Mouse (Mus musculus): ENCODE results near the gene Dbn1.

DNA sequence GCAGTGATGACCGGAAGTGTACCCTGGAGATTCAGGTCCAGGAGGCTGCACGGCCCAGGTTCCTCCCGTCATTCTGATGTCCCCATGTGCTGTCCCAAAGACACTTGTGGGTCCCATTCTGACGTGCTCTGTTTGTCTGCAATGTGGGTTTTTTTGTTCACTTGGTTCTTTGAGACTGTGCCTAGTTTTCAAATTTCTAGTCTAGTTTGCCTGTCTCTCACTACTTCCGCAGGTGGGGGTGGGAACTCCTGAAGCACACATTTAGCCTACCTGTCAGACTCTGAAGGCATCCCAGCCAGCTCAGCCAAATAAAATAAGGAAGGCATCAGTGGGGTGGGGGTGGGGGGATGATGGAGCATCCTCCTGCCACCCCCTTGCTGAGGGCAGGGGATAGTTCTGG lies 39.8 kb downstream of the Dbn1 start:
- TF ChIP-seq CTCF (IDR thresholded peaks at IDR 0.05; ENCODE audit: borderline replicate concordance, extremely low read depth, insufficient read depth, insufficient read length) = no peak
- TF ChIP-seq POLR2A (IDR thresholded peaks at IDR 0.05; ENCODE audit: borderline replicate concordance, extremely low read depth, insufficient read depth, insufficient read length, poor library complexity, severe bottlenecking) = no peak

All from brain, embryonic 14.5 days (tissue).